Mouse (Mus musculus): ENCODE measurements around the gene Pex14.

GRCm38 (mm10) chr4:149149196-149149595 lies 49.5 kb upstream of the Pex14 start:
- TF ChIP-seq CTCF (IDR thresholded peaks at IDR 0.05; ENCODE audit: low read depth, low read length), result no peak
- TF ChIP-seq POLR2A (IDR thresholded peaks at IDR 0.05; ENCODE audit: extremely low read depth, insufficient read depth, low read length), result no peak

All from liver, adult 2 months (tissue).